Mouse (Mus musculus): Measurements from ENCODE around the gene Ppm1l. TPM values are rescaled to one million over a fixed set of nuclear protein-coding genes. Genes with fewer than 3 reads are reported as not detected.
"Not testable (repeated sequence)": the region's sequence is repeated elsewhere in the genome, so short reads cannot be mapped to it uniquely, and the experiment has no call there.

Gene Ppm1l
- polyA plus RNA-seq, 1 experiment from 2014 or later = 4.5 TPM

GRCm38 (mm10) chr3:69374538-69374937 lies 57.9 kb downstream of the Ppm1l start:
- Histone ChIP-seq H3K4me3 (replicated peaks) (no peak overlapping the region), H3K4me1 (replicated peaks) (peaks cover 7% of the 10 kb centered on the region), H3K4me2 (no peak overlapping the region), H3K9ac (no peak overlapping the region), H3K9me3 (replicated peaks) (no peaks in the 10 kb centered on the region), H3K36me3 (no peaks in the 10 kb centered on the region), H3K27me3 (no peaks in the 10 kb centered on the region), H3K27ac (no peak overlapping the region)
- ATAC-seq (ENCODE audit: low read depth) (no peak), DNase-seq (no peak)
- 73% methylated on average over 5 of the region's 5 CpGs for WGBS (ENCODE audit: insufficient replicate concordance)

DNA sequence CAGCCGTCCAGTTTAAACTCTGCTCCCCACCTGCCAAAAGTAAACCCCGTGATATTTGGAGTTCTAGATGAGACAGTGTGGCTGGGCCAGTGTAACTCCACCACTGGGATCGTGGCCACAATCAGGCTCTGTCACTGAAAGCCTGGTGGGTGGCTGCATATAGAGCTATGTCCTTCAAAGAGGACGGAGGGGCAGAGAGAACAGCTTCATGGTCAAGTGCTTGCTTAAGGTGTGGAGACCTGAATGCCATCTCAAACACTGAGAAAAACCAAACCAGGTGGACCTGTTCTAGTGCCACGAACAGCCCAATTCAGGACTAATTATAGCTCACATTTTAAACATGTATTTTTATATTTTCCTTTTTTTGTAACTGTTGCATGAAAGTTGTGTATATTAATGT lies 58.3 kb downstream of the Ppm1l start:
- WGBS (ENCODE audit: insufficient replicate concordance) = 69% methylated on average over 5 of the region's 5 CpGs
- Histone ChIP-seq H3K27me3 (no peaks in the 10 kb centered on the region), H3K4me3 (replicated peaks) (no peak overlapping the region)

GRCm38 (mm10) chr3:69381213-69381612 lies 64.6 kb downstream of the Ppm1l start:
- no peaks in the 10 kb centered on the region for H3K9me3 ChIP-seq (replicated peaks)
- 77% methylated on average over 4 of the region's 4 CpGs for WGBS (ENCODE audit: insufficient replicate concordance)
- DNase-seq (no peak), ATAC-seq (ENCODE audit: low read depth) (no peak)
- H3K4me1 ChIP-seq (replicated peaks) = no peaks in the 10 kb centered on the region
- H3K27me3 ChIP-seq = no peaks in the 10 kb centered on the region
- H3K4me2 ChIP-seq = no peak overlapping the region
- no peaks in the 10 kb centered on the region for H3K36me3 ChIP-seq
- H3K4me3 ChIP-seq (replicated peaks) = no peak overlapping the region
- H3K27ac ChIP-seq = no peak overlapping the region
- no peak overlapping the region for H3K9ac ChIP-seq

More for the DNA sequence above, 58.3 kb downstream of the Ppm1l start:
- Histone ChIP-seq H3K27ac (no peak overlapping the region), H3K4me1 (replicated peaks) (peaks cover 7% of the 10 kb centered on the region), H3K36me3 (no peaks in the 10 kb centered on the region), H3K9me3 (replicated peaks) (no peaks in the 10 kb centered on the region), H3K9ac (no peak overlapping the region), H3K4me2 (no peak overlapping the region)
- ATAC-seq (ENCODE audit: low read depth) (no peak), DNase-seq (no peak)

DNA sequence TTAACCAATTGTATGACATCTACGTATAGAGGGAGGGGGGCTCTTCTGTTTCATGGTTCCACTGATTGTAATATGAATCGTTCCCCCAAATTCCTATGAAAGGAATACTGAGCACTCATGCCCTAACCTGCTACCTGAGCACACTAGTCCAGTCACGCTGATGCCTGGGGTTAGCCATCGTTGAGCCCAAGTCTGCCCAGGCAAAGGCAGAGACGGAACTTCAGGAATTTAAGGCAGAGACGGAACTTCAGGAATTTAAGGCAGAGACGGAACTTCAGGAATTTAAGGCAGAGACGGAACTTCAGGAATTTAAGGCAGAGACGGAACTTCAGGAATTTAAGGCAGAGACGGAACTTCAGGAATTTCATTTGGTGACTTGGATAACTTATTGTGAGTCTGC lies 75.2 kb downstream of the Ppm1l start:
- not testable (repeated sequence) for H3K4me2 ChIP-seq; H3K27me3 ChIP-seq; H3K4me1 ChIP-seq (replicated peaks); H3K36me3 ChIP-seq; ATAC-seq (ENCODE audit: low read depth); H3K9me3 ChIP-seq (replicated peaks); H3K27ac ChIP-seq; DNase-seq; H3K4me3 ChIP-seq (replicated peaks); H3K9ac ChIP-seq
- WGBS (ENCODE audit: insufficient replicate concordance) = 81% methylated on average over 10 of the region's 10 CpGs

GRCm38 (mm10) chr3:69392298-69392697 lies 75.6 kb downstream of the Ppm1l start:
- Histone ChIP-seq H3K36me3 (no peaks in the 10 kb centered on the region), H3K9me3 (replicated peaks) (no peaks in the 10 kb centered on the region), H3K9ac (no peak overlapping the region), H3K27ac (no peak overlapping the region), H3K27me3 (no peaks in the 10 kb centered on the region), H3K4me1 (replicated peaks) (no peaks in the 10 kb centered on the region), H3K4me3 (replicated peaks) (no peak overlapping the region), H3K4me2 (no peak overlapping the region)
- DNase-seq = no peak
- no peak for ATAC-seq (ENCODE audit: low read depth)
- 72% methylated on average over 5 of the region's 5 CpGs for WGBS (ENCODE audit: insufficient replicate concordance)

DNA sequence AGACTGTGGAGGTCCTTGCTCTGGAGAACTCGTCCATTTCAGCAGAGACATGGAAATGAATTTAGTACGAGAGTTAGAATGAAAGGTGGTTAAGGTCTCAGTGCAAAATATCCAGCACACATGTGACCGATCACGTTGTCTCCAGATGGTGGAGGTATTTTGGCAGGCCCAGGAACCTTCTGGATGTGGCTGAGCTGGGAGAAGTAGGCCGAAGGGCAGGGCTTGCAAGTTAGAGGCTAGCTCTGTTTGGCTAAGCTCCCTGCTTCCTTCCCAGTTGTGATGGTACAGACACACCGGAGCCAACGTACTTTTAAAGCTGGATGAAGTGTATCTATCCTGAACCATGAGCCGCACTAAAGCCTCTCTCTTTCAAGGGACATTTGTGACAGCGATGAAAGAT lies 76.4 kb downstream of the Ppm1l start:
- Histone ChIP-seq H3K9ac (no peak overlapping the region), H3K27ac (no peak overlapping the region), H3K9me3 (replicated peaks) (no peaks in the 10 kb centered on the region), H3K4me1 (replicated peaks) (no peaks in the 10 kb centered on the region), H3K4me3 (replicated peaks) (no peak overlapping the region), H3K36me3 (no peaks in the 10 kb centered on the region), H3K4me2 (no peak overlapping the region), H3K27me3 (no peaks in the 10 kb centered on the region)
- DNase-seq = no peak
- 78% methylated on average over 9 of the region's 9 CpGs for WGBS (ENCODE audit: insufficient replicate concordance)
- ATAC-seq (ENCODE audit: low read depth) = no peak

GRCm38 (mm10) chr3:69393991-69394390 lies 77.3 kb downstream of the Ppm1l start:
- H3K4me2 ChIP-seq = no peak overlapping the region
- H3K27me3 ChIP-seq = no peaks in the 10 kb centered on the region
- H3K36me3 ChIP-seq = no peaks in the 10 kb centered on the region
- no peaks in the 10 kb centered on the region for H3K4me1 ChIP-seq (replicated peaks)
- H3K9ac ChIP-seq = no peak overlapping the region
- DNase-seq (no peak), ATAC-seq (ENCODE audit: low read depth) (no peak)
- no peak overlapping the region for H3K27ac ChIP-seq
- no peak overlapping the region for H3K4me3 ChIP-seq (replicated peaks)
- WGBS (ENCODE audit: insufficient replicate concordance) = 65% methylated on average over 3 of the region's 3 CpGs
- no peaks in the 10 kb centered on the region for H3K9me3 ChIP-seq (replicated peaks)

- WGBS (ENCODE audit: insufficient replicate concordance) = 77% methylated on average over 5 of the region's 5 CpGs
- Histone ChIP-seq H3K9ac (no peak overlapping the region), H3K4me1 (replicated peaks) (no peaks in the 10 kb centered on the region), H3K4me3 (replicated peaks) (no peak overlapping the region), H3K4me2 (no peak overlapping the region), H3K9me3 (replicated peaks) (no peaks in the 10 kb centered on the region), H3K36me3 (no peaks in the 10 kb centered on the region), H3K27me3 (no peaks in the 10 kb centered on the region), H3K27ac (no peak overlapping the region)
- ATAC-seq (ENCODE audit: low read depth) (no peak), DNase-seq (no peak)
These were observed 78.4 kb downstream of the Ppm1l start for GRCm38 (mm10) chr3:69395084-69395483.

- 59% methylated on average over 5 of the region's 5 CpGs for WGBS (ENCODE audit: insufficient replicate concordance)
- no peaks in the 10 kb centered on the region for H3K27me3 ChIP-seq
These were observed 81.1 kb downstream of the Ppm1l start for GRCm38 (mm10) chr3:69397733-69398132.

DNA sequence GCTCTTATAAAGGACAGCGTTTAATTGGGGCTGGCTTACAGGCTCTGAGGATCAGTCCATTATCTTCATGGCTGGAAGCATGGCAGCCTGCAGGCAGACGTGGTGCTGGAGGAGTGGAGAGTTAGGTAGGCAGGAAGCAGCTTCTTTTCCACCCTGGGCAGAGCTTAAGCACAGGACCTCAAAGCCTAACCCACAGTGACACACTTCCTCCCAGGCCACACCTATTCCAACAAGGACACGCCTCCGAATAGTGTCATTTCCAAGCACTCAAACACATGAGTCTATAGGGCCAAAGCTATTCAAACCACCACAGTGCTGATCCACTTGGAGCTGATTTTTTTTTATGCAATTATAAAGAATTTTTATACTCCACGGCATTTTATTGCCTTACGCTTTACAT lies 82.7 kb downstream of the Ppm1l start:
- Histone ChIP-seq H3K9me3 (replicated peaks) (no peaks in the 10 kb centered on the region), H3K27ac (no peak overlapping the region), H3K36me3 (no peaks in the 10 kb centered on the region), H3K4me2 (no peak overlapping the region), H3K9ac (no peak overlapping the region), H3K4me3 (replicated peaks) (no peak overlapping the region), H3K4me1 (replicated peaks) (no peaks in the 10 kb centered on the region), H3K27me3 (no peaks in the 10 kb centered on the region)
- WGBS (ENCODE audit: insufficient replicate concordance) = 81% methylated on average over 6 of the region's 6 CpGs
- ATAC-seq (ENCODE audit: low read depth) (no peak), DNase-seq (no peak)

More at GRCm38 (mm10) chr3:69397733-69398132, 81.1 kb downstream of the Ppm1l start:
- H3K9me3 ChIP-seq (replicated peaks) = no peaks in the 10 kb centered on the region
- H3K4me3 ChIP-seq (replicated peaks) = no peak overlapping the region
- H3K27ac ChIP-seq = no peak overlapping the region
- no peak overlapping the region for H3K4me2 ChIP-seq
- H3K36me3 ChIP-seq = no peaks in the 10 kb centered on the region
- no peaks in the 10 kb centered on the region for H3K4me1 ChIP-seq (replicated peaks)
- DNase-seq = no peak
- no peak overlapping the region for H3K9ac ChIP-seq
- no peak for ATAC-seq (ENCODE audit: low read depth)

DNA sequence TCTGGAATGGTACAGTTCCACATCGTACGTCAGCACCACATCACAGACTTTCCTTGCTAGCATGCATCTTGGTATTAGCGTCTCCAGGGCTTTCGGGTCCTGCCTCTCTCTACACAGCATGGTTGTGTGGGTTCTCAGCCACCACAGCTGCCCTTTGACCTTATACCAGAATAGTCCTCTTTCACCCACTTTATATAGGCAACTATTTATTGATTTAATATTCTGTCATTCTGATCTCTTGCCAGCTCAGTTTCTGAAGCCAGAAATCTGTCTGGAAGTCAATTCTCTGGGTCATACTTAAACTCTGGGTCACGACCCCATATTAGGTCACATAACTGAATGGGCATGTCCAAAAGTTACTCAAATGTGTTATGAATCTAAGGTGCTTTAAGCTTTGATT lies 86.5 kb downstream of the Ppm1l start:
- H3K9me3 ChIP-seq (replicated peaks) = no peaks in the 10 kb centered on the region
- H3K4me3 ChIP-seq (replicated peaks) = no peak overlapping the region
- H3K4me2 ChIP-seq = no peak overlapping the region
- no peak overlapping the region for H3K9ac ChIP-seq
- no peaks in the 10 kb centered on the region for H3K36me3 ChIP-seq
- no peaks in the 10 kb centered on the region for H3K4me1 ChIP-seq (replicated peaks)
- WGBS (ENCODE audit: insufficient replicate concordance) = 78% methylated on average over 5 of the region's 5 CpGs
- DNase-seq = no peak
- H3K27ac ChIP-seq = no peak overlapping the region
- ATAC-seq (ENCODE audit: low read depth) = no peak
- no peaks in the 10 kb centered on the region for H3K27me3 ChIP-seq

DNA sequence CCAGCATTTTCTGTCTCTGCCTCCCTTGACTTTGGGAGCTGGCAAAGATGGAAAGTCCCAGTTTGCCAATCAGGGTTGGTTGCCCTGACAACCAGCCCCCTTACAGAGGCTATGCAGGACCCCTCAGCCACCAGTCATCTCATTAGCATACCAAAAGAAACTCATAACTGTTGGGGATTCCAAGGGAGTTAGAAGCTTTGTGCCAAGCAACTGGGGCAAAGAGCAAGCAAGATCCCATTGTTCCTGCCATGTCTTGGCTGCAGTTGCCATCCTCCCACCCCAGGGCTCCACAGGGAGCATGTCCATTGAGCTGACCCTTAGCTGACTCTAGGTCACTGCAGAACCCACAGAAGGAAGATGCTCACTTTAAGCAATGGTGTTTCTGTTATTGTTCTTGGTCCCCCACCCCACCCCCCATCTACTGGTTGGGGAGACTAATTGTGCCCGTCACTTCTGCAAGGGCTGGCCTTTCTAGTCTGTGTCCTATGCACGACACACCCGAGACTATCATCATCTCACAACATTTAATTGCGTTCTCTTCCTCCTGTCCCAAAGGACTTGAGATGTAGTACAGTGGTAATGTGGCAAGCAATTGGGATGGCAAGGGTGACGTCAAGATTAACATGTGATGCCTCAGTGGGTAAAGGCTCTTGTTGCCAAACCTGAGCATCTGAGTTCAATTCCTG lies 89.7 kb downstream of the Ppm1l start:
- Histone ChIP-seq H3K4me2 (no peak overlapping the region), H3K9ac (no peak overlapping the region), H3K36me3 (no peaks in the 10 kb centered on the region), H3K4me3 (replicated peaks) (no peak overlapping the region), H3K4me1 (replicated peaks) (no peaks in the 10 kb centered on the region), H3K27ac (no peak overlapping the region), H3K27me3 (no peaks in the 10 kb centered on the region), H3K9me3 (replicated peaks) (no peaks in the 10 kb centered on the region)
- 78% methylated on average over 5 of the region's 5 CpGs for WGBS (ENCODE audit: insufficient replicate concordance)
- DNase-seq (no peak), ATAC-seq (ENCODE audit: low read depth) (no peak)
